Mouse (Mus musculus) liver, embryonic 16.5 days (tissue): Measurements from ENCODE around the gene Hoxb13. TPM values are rescaled to one million over a fixed set of nuclear protein-coding genes. Genes with fewer than 3 reads are reported as not detected.

Experiments
- ATAC-seq: fragments of 200-750 bp; cut with Nextera tagmentation; 2 replicates; pipeline ENCODE4 v1.8.0; 2017; ENCODE audit warnings: low read depth, mild to moderate bottlenecking, moderate number of reproducible peaks, moderate library complexity
- H3K27ac ChIP-seq: fragments of 300-500 bp; sonication (generic); 2 replicates; pipeline ENCODE4 v1.5.1; 2014; ENCODE audit warnings: mild to moderate bottlenecking, low read length
- H3K27me3 ChIP-seq: fragments of 300-500 bp; sonication (generic); 2 replicates; pipeline ENCODE4 v1.6.1; 2014; ENCODE audit warnings: low read depth, low read length, mixed read lengths; ENCODE audit not compliant: control insufficient read depth, insufficient read depth
- H3K36me3 ChIP-seq: fragments of 300-500 bp; sonication (generic); 2 replicates; pipeline ENCODE4 v1.6.1; 2014; ENCODE audit warnings: mild to moderate bottlenecking; ENCODE audit not compliant: control insufficient read depth, insufficient read depth
- H3K4me1 ChIP-seq: fragments of 300-500 bp; sonication (generic); 2 replicates; pipeline ENCODE4 v1.6.1; 2014; ENCODE audit warnings: low read depth, low read length, mixed read lengths; ENCODE audit not compliant: control insufficient read depth
- H3K4me2 ChIP-seq: fragments of 300-500 bp; sonication (generic); 2 replicates; pipeline ENCODE4 v1.6.1; 2014; ENCODE audit warnings: low read depth, low read length, mixed read lengths
- H3K4me3 ChIP-seq: fragments of 300-500 bp; sonication (generic); 2 replicates; pipeline ENCODE4 v1.5.1; 2014; ENCODE audit warnings: low read depth, mild to moderate bottlenecking, low read length
- H3K9ac ChIP-seq: fragments of 300-500 bp; sonication (generic); 2 replicates; pipeline ENCODE4 v1.6.1; 2014; ENCODE audit warnings: low read depth, low read length
- H3K9me3 ChIP-seq: fragments of 300-500 bp; sonication (generic); replicated peaks from 2 replicates; pipeline ENCODE4 v1.6.1; 2016; ENCODE audit warnings: low read length; ENCODE audit not compliant: control insufficient read depth
- WGBS: fragments of 180-500 bp; shearing (Covaris S2); extraction: QIAGEN DNeasy Blood & Tissue Kit; methylation state at CpG from one replicate; pipeline ENCODE4 v1.1.7; 2014; ENCODE audit not compliant: insufficient replicate concordance; 5-methylcytosine and 5-hydroxymethylcytosine counted together
- polyA plus RNA-seq: library from polyadenylated mRNA; unstranded; fragments of >200 nt; fragmentation: Nextera tagmentation; extraction: Ambion mirVana; gene quantifications from 2 replicates; pipeline ENCODE4 v1.2.1, GENCODE M21; 2015

Hoxb13 gene
- polyA plus RNA-seq = not detected in 2 replicates

DNA sequence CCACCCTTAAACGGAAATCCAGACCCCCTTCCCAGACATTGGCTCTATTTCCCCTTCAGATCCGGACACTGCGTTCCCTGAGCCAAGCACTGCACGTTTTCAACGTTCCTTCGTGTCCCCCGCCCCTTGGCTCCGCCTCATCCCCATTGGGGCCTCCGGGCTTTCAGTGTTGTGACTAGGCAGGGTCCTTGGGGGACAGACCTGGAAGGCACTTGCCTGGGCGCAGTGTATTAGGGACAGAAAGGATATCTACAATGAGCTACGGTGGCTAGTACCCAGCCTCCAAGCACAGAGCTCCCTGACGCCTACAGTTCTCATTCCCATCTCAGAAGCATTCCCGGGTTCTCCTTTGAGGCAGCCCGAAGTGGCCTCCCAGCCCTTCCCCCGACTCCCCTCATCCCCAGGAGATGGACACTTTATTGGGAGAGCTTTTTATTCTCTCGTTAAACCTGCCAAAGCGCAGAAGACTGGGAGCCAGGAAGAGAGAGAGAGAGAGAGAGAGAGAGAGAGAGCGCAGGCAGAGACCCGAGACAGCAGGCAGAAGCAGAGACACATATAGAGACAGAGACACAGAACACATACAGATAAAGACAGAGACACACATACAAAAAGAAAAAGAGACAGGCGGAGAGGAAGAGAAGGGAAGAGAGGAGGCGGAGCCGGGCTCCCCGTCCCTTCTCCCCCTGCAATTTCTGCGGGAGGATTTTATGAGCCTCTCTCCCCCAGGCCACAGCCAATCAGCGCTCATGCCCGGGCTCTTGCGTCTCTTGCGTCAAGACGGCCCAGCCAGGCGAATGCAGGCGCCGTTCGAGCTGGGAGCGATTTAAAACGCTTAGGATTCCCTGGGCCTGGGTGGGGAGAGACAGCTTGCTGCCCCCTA is at the start of gene Hoxb13:
TSS of gene Hoxb13 (plus strand) at position 796 of the 880 bp plus-strand sequence.
- Histone ChIP-seq H3K27ac (no peak within 1 kb of the TSS), H3K4me3 (no peak within 1 kb of the TSS), H3K36me3 (no peaks in the 10 kb centered on the region), H3K27me3 (peaks cover 98% of the 10 kb centered on the region), H3K9ac (no peak within 1 kb of the TSS), H3K4me2 (no peak within 1 kb of the TSS), H3K4me1 (no peaks in the 10 kb centered on the region), H3K9me3 (no peaks in the 10 kb centered on the region)
- ATAC-seq = no peak
- WGBS = under 1% methylated on average over 35 of the region's 35 CpGs

DNA sequence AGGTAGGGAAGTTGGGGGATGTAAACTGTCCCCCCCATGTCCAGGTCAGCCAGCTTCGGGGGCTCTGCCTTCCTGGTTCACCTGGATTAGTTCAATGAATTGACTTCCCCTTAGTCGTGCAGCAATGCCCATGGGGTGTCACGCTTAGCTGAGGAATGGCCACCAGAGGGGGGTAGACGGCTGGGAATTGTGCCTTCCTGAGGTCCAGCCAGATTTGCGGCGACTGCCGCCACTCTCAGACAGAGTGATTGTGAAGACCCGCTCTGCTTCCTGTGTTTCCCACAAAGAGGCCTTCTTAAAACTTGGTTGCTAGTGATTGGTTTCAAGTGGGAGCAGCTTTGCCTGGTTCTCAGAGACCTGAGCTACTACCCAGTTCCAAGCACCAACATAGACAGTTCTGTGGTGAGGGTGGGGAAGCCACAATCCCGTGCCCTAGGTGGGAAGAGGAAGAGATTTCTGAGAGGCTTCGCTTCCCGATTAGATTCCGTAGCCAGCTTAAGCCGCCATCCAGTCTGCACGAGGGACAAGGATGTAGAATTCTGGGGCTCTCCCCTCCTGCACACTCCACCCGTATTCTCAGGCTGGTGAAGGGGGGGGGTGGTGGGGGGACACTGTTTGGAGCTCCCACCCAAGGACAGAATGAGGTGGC is 48.4 kb upstream of the Hoxb13 start:
- H3K4me1 ChIP-seq = no peaks in the 10 kb centered on the region
- no peak overlapping the region for H3K4me2 ChIP-seq
- no peaks in the 10 kb centered on the region for H3K36me3 ChIP-seq
- H3K27me3 ChIP-seq = peaks cover 21% of the 10 kb centered on the region
- WGBS = 1% methylated on average over 15 of the region's 15 CpGs
- no peak overlapping the region for H3K9ac ChIP-seq
- no peak; the same call in 1 of the 2 replicates for ATAC-seq
- H3K9me3 ChIP-seq = no peaks in the 10 kb centered on the region
- H3K4me3 ChIP-seq = no peak overlapping the region
- no peak overlapping the region for H3K27ac ChIP-seq

DNA sequence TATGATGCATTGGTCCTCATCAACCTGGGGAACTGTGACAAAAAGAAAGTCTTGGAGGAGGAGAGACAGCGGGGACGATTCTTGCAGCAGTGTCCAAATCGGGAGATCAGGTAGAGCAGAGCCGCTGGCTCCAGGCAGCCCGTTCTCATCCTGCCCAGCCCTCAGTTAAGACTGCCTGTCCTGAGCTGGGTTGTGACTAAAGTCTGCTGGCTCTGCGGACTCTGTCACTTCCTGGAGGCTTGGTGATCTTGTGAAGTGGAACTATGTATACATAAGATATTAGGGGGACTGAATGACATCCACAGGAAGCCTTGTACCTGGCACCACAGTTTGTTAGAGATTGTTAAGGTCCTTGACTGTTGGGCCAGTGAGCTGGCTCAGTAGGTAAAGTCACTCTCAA is 46.6 kb upstream of the Hoxb13 start:
- no peak overlapping the region for H3K9ac ChIP-seq
- peaks cover 22% of the 10 kb centered on the region for H3K27me3 ChIP-seq
- no peak overlapping the region for H3K4me2 ChIP-seq
- H3K4me1 ChIP-seq = no peaks in the 10 kb centered on the region
- no peaks in the 10 kb centered on the region for H3K9me3 ChIP-seq
- 45% methylated on average over 6 of the region's 6 CpGs for WGBS
- no peaks in the 10 kb centered on the region for H3K36me3 ChIP-seq
- no peak overlapping the region for H3K4me3 ChIP-seq
- no peak for ATAC-seq
- H3K27ac ChIP-seq = no peak overlapping the region

DNA sequence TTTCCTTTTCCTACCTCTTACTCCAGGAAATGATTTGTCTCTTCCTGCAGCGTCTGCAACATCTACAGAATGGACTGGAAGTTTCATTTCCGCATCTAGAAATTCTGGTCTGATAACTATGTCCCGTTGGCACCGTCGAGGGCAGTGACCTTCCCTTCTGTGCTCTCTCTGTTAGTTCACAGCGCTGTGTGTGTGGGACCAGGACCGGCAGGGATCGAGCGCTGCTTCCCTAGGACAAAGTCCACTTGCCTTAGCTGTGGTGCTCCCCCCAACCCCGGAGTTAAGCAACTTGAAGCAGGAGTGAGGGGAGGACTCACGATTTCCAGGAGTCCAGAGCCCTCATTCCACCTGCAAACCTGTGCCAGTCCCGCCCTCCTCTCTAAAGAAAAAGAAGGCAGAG is 29.3 kb upstream of the Hoxb13 start:
- H3K4me1 ChIP-seq = no peaks in the 10 kb centered on the region
- WGBS = 36% methylated on average over 12 of the region's 12 CpGs
- H3K9ac ChIP-seq = no peak overlapping the region
- no peak overlapping the region for H3K4me3 ChIP-seq
- peaks cover 27% of the 10 kb centered on the region for H3K27me3 ChIP-seq
- no peak overlapping the region for H3K4me2 ChIP-seq
- no peak for ATAC-seq
- H3K9me3 ChIP-seq = no peaks in the 10 kb centered on the region
- no peaks in the 10 kb centered on the region for H3K36me3 ChIP-seq
- no peak overlapping the region for H3K27ac ChIP-seq

DNA sequence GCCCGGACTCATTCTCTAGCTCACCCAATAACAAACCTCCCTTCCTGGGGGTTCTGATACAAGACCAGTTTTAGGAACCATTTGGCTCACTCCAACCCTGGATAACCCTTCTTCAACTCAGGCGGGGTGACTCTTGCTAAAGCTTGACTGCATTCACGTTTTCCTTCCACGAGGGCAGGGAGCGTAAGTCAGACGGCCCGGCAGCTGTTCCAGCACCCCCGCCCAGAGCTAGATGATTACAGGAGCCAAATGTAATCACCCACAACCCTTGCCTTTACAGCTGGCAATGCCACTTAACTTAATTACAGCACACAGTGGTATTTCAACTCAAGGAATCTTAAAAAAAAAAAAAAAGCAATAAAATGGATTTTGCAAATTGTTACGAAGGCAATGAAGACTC is 26.0 kb upstream of the Hoxb13 start:
- no peak for ATAC-seq
- H3K9me3 ChIP-seq = no peaks in the 10 kb centered on the region

DNA sequence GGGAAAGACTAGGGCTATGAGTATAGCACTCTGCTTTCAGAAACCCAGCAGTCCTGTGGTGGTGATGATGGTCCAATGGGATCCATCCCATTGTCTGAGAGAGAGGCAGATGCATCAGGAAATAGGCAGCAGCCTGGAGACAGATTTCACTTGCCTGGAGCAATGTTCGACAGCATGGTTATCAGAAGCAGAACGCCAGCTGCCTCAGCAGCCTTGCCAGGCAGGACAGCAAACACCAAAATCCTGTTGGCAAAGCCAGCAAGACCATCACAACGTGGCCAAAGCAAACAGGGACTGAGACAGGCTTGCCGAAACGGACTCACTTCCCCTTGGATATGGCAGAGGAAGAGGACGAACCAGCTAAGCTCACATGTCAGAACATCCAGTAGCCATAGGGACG is 25.1 kb upstream of the Hoxb13 start:
- peaks cover 68% of the 10 kb centered on the region for H3K27me3 ChIP-seq
- no peaks in the 10 kb centered on the region for H3K9me3 ChIP-seq
- no peak for ATAC-seq
- no peak overlapping the region for H3K27ac ChIP-seq
- WGBS = 10% methylated on average over 7 of the region's 7 CpGs
- H3K36me3 ChIP-seq = no peaks in the 10 kb centered on the region
- no peak overlapping the region for H3K9ac ChIP-seq
- H3K4me2 ChIP-seq = no peak overlapping the region
- H3K4me1 ChIP-seq = no peaks in the 10 kb centered on the region
- H3K4me3 ChIP-seq = no peak overlapping the region

More for the DNA sequence above, 26.0 kb upstream of the Hoxb13 start:
- Histone ChIP-seq H3K27ac (no peak overlapping the region), H3K27me3 (peaks cover 59% of the 10 kb centered on the region), H3K4me2 (no peak overlapping the region), H3K4me3 (no peak overlapping the region), H3K9ac (no peak overlapping the region), H3K36me3 (no peaks in the 10 kb centered on the region), H3K4me1 (no peaks in the 10 kb centered on the region)
- WGBS = 21% methylated on average over 9 of the region's 9 CpGs

DNA sequence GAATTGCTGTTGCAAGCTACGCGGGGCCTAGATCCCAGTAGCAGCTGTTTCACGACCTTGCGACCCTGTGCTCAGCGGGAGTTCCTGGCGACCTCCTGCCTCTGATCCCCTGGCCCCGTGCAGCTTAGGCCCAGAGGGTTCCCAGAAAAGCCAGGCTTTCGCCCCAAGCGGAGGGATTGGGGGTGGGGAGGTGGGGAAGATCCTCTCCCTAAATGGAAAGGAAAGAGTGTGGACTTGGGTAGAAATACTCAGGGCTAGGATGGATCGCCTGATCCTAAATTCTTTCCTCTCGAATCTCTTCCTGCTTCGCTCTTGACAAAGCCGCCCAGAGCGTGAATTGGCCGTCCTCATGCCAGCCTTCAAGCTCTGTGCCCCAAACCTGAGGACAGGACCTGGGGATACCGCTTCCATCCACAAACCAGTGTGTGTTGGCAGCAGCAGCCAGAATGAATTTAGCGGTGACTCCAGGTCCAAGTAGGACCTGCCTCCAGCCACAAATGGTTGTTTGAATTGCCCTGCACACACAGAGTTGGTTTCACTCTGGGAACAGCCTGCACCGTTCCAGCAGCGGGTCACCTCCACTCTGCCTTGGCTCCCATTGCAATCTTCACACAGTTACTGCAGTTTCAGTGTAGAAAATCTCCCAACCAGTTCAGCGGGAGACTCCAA is 23.3 kb upstream of the Hoxb13 start:
- Histone ChIP-seq H3K4me2 (no peak overlapping the region), H3K27me3 (peaks cover 85% of the 10 kb centered on the region), H3K9ac (no peak overlapping the region), H3K4me3 (no peak overlapping the region), H3K27ac (no peak overlapping the region), H3K36me3 (no peaks in the 10 kb centered on the region), H3K9me3 (no peaks in the 10 kb centered on the region), H3K4me1 (no peaks in the 10 kb centered on the region)
- 3% methylated on average over 20 of the region's 20 CpGs for WGBS
- ATAC-seq = no peak

DNA sequence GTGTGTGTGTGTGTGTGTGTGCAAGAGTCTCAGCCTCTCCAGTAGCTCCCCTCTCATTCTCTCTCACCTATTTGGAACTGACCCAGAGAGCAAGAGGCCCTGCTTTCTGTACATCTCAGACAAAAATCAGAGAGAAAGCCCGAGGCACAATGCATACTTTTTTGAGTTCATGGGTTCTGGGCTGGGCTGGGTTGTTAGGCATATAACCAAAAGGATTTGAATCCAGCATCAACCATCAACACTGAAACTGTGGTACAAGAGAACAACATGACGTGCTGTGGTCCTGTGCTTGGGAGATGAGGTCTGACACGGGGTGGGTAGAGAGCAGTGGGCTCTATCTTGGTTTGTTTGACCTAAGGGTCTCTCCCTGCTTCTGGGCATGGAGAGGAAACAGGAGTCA is 22.5 kb upstream of the Hoxb13 start:
- WGBS = 7% methylated on average over 3 of the region's 3 CpGs
- Histone ChIP-seq H3K9me3 (no peaks in the 10 kb centered on the region), H3K4me2 (no peak overlapping the region), H3K4me1 (no peaks in the 10 kb centered on the region), H3K36me3 (no peaks in the 10 kb centered on the region), H3K27me3 (peaks cover 92% of the 10 kb centered on the region), H3K4me3 (no peak overlapping the region), H3K9ac (no peak overlapping the region), H3K27ac (no peak overlapping the region)
- no peak for ATAC-seq
